Mouse (Mus musculus): ENCODE data around the gene Wnk2. TPM values are rescaled to one million over a fixed set of nuclear protein-coding genes. Genes with fewer than 3 reads are reported as not detected.
"Not testable (repeated sequence)": the region's sequence is repeated elsewhere in the genome, so short reads cannot be mapped to it uniquely, and the experiment has no call there.

Wnk2 gene
- total RNA-seq, 2 experiments from 2014 or later = 0.48 to 1.6 TPM

DNA sequence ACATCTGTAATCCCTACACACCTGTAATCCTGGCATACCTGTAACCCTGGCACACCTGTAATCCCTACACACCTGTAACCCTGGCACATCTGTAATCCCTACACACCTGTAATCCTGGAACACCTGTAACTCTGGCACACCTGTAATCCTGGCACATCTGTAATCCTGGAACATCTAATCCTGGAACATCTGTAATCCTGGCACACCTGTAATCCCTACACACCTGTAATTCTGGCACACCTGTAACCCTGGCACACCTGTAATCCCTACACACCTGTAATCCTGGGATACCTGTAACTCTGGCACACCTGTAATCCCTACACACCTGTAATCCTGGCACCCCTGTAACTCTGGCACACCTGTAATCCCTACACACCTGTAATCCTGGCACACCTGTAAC is 93.1 kb downstream of the Wnk2 start:
- ATAC-seq (ENCODE audit: poor library complexity, severe bottlenecking) = not testable (repeated sequence)

GRCm38 (mm10) chr13:49053333-49053732 is 94.5 kb downstream of the Wnk2 start:
- ATAC-seq (ENCODE audit: poor library complexity, severe bottlenecking) = no peak

GRCm38 (mm10) chr13:49052512-49052911 is 95.3 kb downstream of the Wnk2 start:
- peak; percentile 67 for ATAC-seq (ENCODE audit: poor library complexity, severe bottlenecking)

DNA sequence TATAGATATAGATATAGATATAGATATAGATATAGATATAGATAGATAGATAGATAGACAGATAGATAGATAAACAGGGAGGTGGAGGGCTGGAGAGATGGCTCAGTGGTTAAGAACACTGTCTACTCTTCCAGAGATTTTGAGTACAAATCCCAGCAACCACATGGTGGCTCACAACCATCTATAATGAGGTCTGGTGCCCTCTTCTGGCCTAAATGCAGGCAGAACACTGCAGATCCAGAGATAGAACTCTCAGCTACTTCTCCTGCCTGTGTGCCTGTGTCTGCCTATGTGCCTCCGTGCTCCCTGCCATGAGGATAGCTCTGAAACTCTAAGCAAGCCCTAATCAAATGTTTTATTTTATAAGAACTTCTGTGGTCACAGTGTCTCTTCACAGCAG is 100.4 kb downstream of the Wnk2 start:
- ATAC-seq (ENCODE audit: poor library complexity, severe bottlenecking) = no peak

DNA sequence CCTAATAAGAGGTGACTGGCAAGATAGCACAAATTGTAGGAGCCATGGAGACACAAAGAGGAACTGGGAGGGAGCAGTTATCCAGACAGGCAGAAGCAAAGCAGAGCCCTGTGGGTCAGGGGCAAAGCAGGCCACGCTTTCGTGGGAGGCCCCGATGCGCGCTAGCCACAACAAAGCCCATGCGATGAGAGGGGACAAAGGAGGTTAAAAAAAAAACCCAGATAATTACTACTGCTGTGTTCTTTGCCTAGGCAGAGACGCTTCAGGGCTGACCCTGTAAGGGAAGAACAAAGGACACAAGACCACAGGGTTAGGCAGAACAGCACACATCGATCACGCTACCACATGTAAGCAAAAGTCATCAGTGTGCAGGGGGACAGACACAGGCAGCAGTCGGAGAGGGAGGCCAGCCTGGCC is 103.7 kb downstream of the Wnk2 start:
- no peak for ATAC-seq (ENCODE audit: poor library complexity, severe bottlenecking)

DNA sequence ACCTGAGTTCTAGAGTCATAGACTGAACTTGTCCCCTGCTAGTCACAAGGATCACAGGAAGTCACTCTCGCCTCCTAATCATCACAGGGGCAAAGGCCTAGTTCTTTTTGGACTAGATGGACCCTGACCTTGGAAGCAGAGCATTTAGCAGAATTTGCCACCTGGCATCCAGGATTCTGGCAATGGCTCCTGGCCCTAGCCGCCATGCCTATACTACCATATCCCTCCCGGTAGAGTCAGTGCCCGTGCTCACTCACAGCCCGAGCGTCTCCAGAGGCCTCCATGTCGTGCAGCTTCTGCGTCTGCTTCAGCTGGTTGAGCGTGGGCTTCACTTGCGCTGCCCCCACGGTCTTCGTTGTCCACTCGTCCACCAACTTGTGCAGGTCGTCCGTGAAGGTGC is 105.4 kb downstream of the Wnk2 start:
- no peak for ATAC-seq (ENCODE audit: poor library complexity, severe bottlenecking)

- ATAC-seq (ENCODE audit: poor library complexity, severe bottlenecking) = no peak
Observed at GRCm38 (mm10) chr13:49036928-49037574, 110.8 kb downstream of the Wnk2 start.

- no peak for ATAC-seq (ENCODE audit: poor library complexity, severe bottlenecking)
Observed at GRCm38 (mm10) chr13:49036436-49036835, 111.4 kb downstream of the Wnk2 start.

DNA sequence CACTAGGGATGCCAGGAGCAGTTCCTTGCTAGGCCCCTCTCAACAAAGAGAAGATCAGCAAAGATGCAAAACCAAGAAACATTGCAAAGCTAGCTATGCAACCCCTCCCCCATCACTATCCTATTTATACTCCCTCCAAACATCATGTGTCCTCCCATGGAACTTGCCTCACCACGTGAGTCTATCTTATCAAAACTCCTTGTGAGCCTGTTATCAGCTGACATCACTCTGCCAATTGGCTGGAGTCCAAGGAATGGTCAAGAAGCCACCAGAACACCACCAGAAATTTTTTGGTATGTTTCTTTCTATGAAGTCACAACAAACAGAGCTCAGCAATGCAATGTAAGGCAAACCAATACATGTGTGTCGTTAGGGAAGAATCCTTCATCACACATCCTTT is 116.8 kb downstream of the Wnk2 start:
- no peak for ATAC-seq (ENCODE audit: poor library complexity, severe bottlenecking)

- no peak for ATAC-seq (ENCODE audit: poor library complexity, severe bottlenecking)
Observed at GRCm38 (mm10) chr13:49028757-49029539, 118.9 kb downstream of the Wnk2 start.

DNA sequence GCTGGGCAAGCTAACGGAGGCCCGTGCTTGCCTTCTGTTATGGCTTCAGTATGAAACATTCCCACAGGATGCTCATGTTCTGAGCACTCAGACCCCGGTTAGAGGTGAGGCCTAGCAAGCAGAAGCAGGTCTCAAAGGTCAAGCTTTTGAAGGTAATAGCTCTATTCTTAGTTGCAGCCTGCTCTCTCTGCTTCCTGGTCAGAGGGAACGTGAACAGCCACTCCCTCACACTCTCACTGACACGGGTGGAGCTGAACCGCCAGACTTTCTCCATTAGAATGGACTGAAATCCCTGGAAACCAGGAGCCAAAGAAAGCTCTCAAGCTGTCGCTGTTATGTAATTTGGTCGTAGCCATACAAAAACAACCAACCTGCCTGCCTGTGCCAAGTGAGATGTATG is 120.8 kb downstream of the Wnk2 start:
- ATAC-seq (ENCODE audit: poor library complexity, severe bottlenecking) = no peak

DNA sequence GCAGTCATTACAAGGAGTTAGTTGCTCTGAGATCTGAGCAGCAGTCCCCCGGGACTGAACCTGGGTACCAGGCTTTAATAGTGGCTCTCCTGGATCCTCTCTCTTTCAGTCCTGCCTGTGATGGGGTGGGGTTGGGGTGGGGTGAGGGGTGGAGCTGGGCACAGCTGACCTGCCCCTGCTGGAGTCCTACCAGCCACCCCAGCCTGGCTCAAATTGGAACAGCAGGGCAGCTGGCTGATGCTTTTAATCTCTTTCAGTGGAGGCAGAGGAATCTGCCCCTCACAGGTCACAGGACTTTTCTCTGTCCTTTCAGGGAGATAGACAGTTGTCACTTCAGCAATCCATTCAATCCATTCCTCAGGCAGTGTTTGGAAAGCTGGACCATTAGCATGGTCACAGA is 122.3 kb downstream of the Wnk2 start:
- ATAC-seq (ENCODE audit: poor library complexity, severe bottlenecking) = no peak

- ATAC-seq (ENCODE audit: poor library complexity, severe bottlenecking) = no peak
Observed at GRCm38 (mm10) chr13:49024763-49025162, 123.1 kb downstream of the Wnk2 start.

DNA sequence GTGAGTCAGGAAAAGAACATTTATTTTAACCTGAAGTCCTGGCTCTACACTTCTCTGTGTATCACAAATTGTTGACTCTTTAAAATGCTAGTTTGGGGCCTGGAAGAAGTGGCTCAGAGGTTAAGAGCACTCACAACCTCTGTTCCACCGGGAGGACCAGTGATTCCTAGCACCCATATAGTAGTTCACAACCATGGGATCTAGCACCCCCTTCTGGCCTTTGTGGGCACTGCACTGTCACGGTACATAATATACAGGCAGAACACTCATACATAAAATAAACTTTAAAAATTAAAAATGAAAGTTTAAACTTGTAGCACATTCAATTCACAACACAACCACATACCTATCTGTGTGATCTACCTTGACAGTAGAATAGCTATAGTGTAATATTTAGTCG is 126.1 kb downstream of the Wnk2 start:
- ATAC-seq (ENCODE audit: poor library complexity, severe bottlenecking) = 0 out of 2 replicates have a peak, but pooled peaks have one; percentile 54

- ATAC-seq (ENCODE audit: poor library complexity, severe bottlenecking) = no peak
Observed at GRCm38 (mm10) chr13:49020152-49020551, 127.7 kb downstream of the Wnk2 start.

- no peak for ATAC-seq (ENCODE audit: poor library complexity, severe bottlenecking)
Observed at GRCm38 (mm10) chr13:49017375-49017774, 130.4 kb downstream of the Wnk2 start.

DNA sequence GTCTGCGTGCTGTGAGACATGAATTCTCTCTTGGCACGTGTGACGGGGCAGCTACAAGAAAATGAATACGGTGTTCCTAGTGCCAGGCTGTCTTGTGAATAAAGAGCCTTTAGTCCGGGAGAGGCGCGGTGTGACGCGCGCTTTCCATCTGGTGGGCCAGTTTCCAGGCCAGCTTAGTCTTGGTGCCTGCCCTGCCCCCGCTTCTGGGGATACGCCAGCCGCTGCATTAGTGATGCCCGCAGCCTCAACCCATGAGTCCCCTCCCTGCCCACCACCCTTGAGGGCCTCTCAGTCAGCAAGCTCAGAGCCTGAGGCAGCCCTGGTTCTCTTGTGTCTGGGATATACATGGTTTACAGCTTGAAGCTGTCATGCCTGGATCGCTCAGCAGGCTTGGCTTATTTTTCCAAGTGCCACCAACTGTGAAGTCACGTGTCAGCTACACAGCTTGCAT is 131.5 kb downstream of the Wnk2 start:
- no peak for ATAC-seq (ENCODE audit: poor library complexity, severe bottlenecking)

GRCm38 (mm10) chr13:49015366-49016306 is 132.2 kb downstream of the Wnk2 start:
- peak; percentile 66 for ATAC-seq (ENCODE audit: poor library complexity, severe bottlenecking)

GRCm38 (mm10) chr13:49013206-49013794 is 134.5 kb downstream of the Wnk2 start:
- ATAC-seq (ENCODE audit: poor library complexity, severe bottlenecking) = no peak

DNA sequence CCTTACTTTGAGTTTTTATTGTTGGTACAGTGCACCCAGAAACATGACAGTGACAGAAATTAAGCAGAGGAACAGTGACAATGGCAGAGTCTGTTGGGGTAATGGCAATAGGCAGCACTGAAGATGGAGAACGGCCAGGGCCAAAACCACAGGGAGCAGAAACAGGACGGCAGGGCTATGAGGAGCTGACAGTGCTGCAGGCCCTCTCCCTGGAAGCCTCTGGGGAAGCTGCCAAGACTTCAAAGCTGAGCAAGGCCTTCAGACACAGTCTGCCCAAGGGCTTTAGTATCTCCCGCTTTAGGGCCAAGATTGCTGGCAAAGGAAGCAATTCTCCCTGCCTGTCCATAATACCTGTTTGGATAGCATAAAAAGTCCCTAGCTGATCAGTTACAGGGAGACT is 146.1 kb downstream of the Wnk2 start:
- ATAC-seq (ENCODE audit: poor library complexity, severe bottlenecking) = no peak

GRCm38 (mm10) chr13:48998591-48998990 is 149.2 kb downstream of the Wnk2 start:
- ATAC-seq (ENCODE audit: poor library complexity, severe bottlenecking) = peak; percentile 56
